Comparison of ENCODE assay signal across 12 mouse cellular contexts in genomic region chr1:63049977-63050376, GRCm38 (mm10).
A peak's percentile ranks its signal among the peaks of the same experiment; 100 is the strongest.
DNase-seq lines count a peak whose midpoint lies in the region; ATAC-seq and TF ChIP-seq lines count a peak whose summit lies in the region.
"Had no signal": no experiment of that assay in that cellular context is flagged by ENCODE, and none has a peak within 500 bp of the region (broad histone marks: within the 10 kb centered on the region; RNA-seq: fewer than 3 reads in every experiment).

No protein-coding gene starts in this region.

- H3K36me3 ChIP-seq in thymus, adult 2 months (ENCODE audit: control insufficient read depth, insufficient read depth, low read length) = peaks cover 14% of the 10 kb centered on the region

- 95% methylated on average over 3 of the region's 3 CpGs for WGBS in thymus, adult 2 months

- no peak overlapping the region for H3K27ac ChIP-seq in thymus, adult 2 months (ENCODE audit: control insufficient read depth, insufficient read depth, low read length)
- H3K27ac ChIP-seq: limb, embryonic 12.5 days; midbrain, embryonic 10.5 days had no signal

- no peak overlapping the region for H3K4me3 ChIP-seq in thymus, adult 2 months (ENCODE audit: control insufficient read depth, insufficient read depth, low read length)
- H3K4me3 ChIP-seq: limb, embryonic 12.5 days; midbrain, embryonic 10.5 days had no signal

- no peak for TF ChIP-seq CTCF in thymus, adult 2 months (IDR thresholded peaks at IDR 0.05; ENCODE audit: borderline replicate concordance, control insufficient read depth, extremely low read depth, insufficient read depth, low read length, poor library complexity)

- no peak for TF ChIP-seq POLR2A in thymus, adult 2 months (IDR thresholded peaks at IDR 0.05; ENCODE audit: control insufficient read depth, extremely low read depth, insufficient read depth, low read length, poor library complexity)

- no peaks in the 10 kb centered on the region for H3K4me1 ChIP-seq in thymus, adult 2 months (replicated peaks; ENCODE audit: control insufficient read depth, insufficient read depth, low read length)
- H3K4me1 ChIP-seq: limb, embryonic 12.5 days; midbrain, embryonic 10.5 days had no signal

- peak; percentile 40; the same call in 1 of the 2 replicates for ATAC-seq in granulocyte monocyte progenitor cell, adult 5-6 weeks (replicated peaks; ENCODE audit: poor library complexity, severe bottlenecking)
- ATAC-seq: intestine, postnatal 0 days had no signal

- H3K27me3 ChIP-seq in thymus, adult 2 months (ENCODE audit: control insufficient read depth, insufficient read depth, low read length) = no peaks in the 10 kb centered on the region
- H3K27me3 ChIP-seq: limb, embryonic 12.5 days had no signal

- DNase-seq in adrenal gland, postnatal 14 days = peak; percentile 54
- no peak for DNase-seq in adrenal gland, adult 8-10 months
- DNase-seq in layer of hippocampus, adult 9-11 months = peak; percentile 29
- no peak for DNase-seq in layer of hippocampus, adult 9-10 months (ENCODE audit: low spot score)
- peak; percentile 81 for DNase-seq in cerebellum, adult 11 months
- DNase-seq in gastrocnemius, postnatal 10 days = no peak
- no peak for DNase-seq in thymus, adult 2 months
- DNase-seq: lung, embryonic 14.5 days had no signal

Comparison
In these comparisons a context has a peak if more than half of its experiments do, and no peak if none do; other contexts are left out.
1. DNase-seq: peak in adrenal gland, postnatal 14 days (single experiment), layer of hippocampus, adult 9-11 months (single experiment) and cerebellum, adult 11 months (single experiment); none in adrenal gland, adult 8-10 months (single experiment), layer of hippocampus, adult 9-10 months (single experiment), gastrocnemius, postnatal 10 days (single experiment) and thymus, adult 2 months (single experiment).